Mouse (Mus musculus): ENCODE measurements around the gene S100a4. TPM values are rescaled to one million over a fixed set of nuclear protein-coding genes. Genes with fewer than 3 reads are reported as not detected.

S100a4 gene
- polyA plus RNA-seq, 1 experiment from 2014 or later, result not detected

Other genes starting within 250 kb of the S100a4 start
- 22.9 and 24.1 TPM in 2 replicates for gene Slc27a3, start 213.8 kb upstream of the S100a4 start, polyA plus RNA-seq (2015; fragmentation: Nextera tagmentation; extraction: Ambion mirVana)
- gene Ints3, start 170.1 kb upstream of the S100a4 start, polyA plus RNA-seq (2015; fragmentation: Nextera tagmentation; extraction: Ambion mirVana), result 29.3 and 30.8 TPM in 2 replicates
- gene Npr1, start 137.9 kb upstream of the S100a4 start, polyA plus RNA-seq (2015; fragmentation: Nextera tagmentation; extraction: Ambion mirVana), result 3.7 and 3.9 TPM in 2 replicates
- gene Ilf2, start 127.6 kb upstream of the S100a4 start, polyA plus RNA-seq (2015; fragmentation: Nextera tagmentation; extraction: Ambion mirVana), result 280 and 290 TPM in 2 replicates
- 98.2 and 103 TPM in 2 replicates for gene Snapin, start 112.7 kb upstream of the S100a4 start, polyA plus RNA-seq (2015; fragmentation: Nextera tagmentation; extraction: Ambion mirVana)
- gene Chtop, start 94.3 kb upstream of the S100a4 start, polyA plus RNA-seq (2015; fragmentation: Nextera tagmentation; extraction: Ambion mirVana), result 183 and 200 TPM in 2 replicates
- 9.0 and 13.0 TPM in 2 replicates for gene S100a1, start 89.4 kb upstream of the S100a4 start, polyA plus RNA-seq (2015; fragmentation: Nextera tagmentation; extraction: Ambion mirVana)
- gene S100a13, start 89.3 kb upstream of the S100a4 start, polyA plus RNA-seq (2015; fragmentation: Nextera tagmentation; extraction: Ambion mirVana), result 13.9 and 14.9 TPM in 2 replicates
- gene S100a14, start 76.9 kb upstream of the S100a4 start, polyA plus RNA-seq (2015; fragmentation: Nextera tagmentation; extraction: Ambion mirVana), result 0.81 TPM in 1 of 2 replicates, not detected in the other
- 31.5 and 37.5 TPM in 2 replicates for gene S100a16, start 66.5 kb upstream of the S100a4 start, polyA plus RNA-seq (2015; fragmentation: Nextera tagmentation; extraction: Ambion mirVana)
- 1.4 and 1.9 TPM in 2 replicates for gene S100a3, start 43.2 kb upstream of the S100a4 start, polyA plus RNA-seq (2015; fragmentation: Nextera tagmentation; extraction: Ambion mirVana)
- not detected in 2 replicates for gene S100a2, start 13.5 kb upstream of the S100a4 start, polyA plus RNA-seq (2015; fragmentation: Nextera tagmentation; extraction: Ambion mirVana)
- not detected in 2 replicates for gene Gm42674, start 1.9 kb upstream of the S100a4 start, polyA plus RNA-seq (2015; fragmentation: Nextera tagmentation; extraction: Ambion mirVana)
- gene S100a5, start 4.8 kb downstream of the S100a4 start, polyA plus RNA-seq (2015; fragmentation: Nextera tagmentation; extraction: Ambion mirVana), result not detected in 2 replicates
- 28.2 and 28.4 TPM in 2 replicates for gene S100a6, start 9.1 kb downstream of the S100a4 start, polyA plus RNA-seq (2015; fragmentation: Nextera tagmentation; extraction: Ambion mirVana)
- gene S100a7a, start 50.2 kb downstream of the S100a4 start, polyA plus RNA-seq (2015; fragmentation: Nextera tagmentation; extraction: Ambion mirVana), result not detected in 2 replicates
- 13.5 and 16.1 TPM in 2 replicates for gene S100a8, start 65.2 kb downstream of the S100a4 start, polyA plus RNA-seq (2015; fragmentation: Nextera tagmentation; extraction: Ambion mirVana)
- gene S100a9, start 92.0 kb downstream of the S100a4 start, polyA plus RNA-seq (2015; fragmentation: Nextera tagmentation; extraction: Ambion mirVana), result 8.0 and 12.1 TPM in 2 replicates
- gene Pglyrp4, start 123.1 kb downstream of the S100a4 start, polyA plus RNA-seq (2015; fragmentation: Nextera tagmentation; extraction: Ambion mirVana), result not detected in 2 replicates
- gene Gm5849, start 174.1 kb downstream of the S100a4 start, polyA plus RNA-seq (2015; fragmentation: Nextera tagmentation; extraction: Ambion mirVana), result not detected in 2 replicates